Mouse (Mus musculus) small intestine, adult 2 months (tissue): ENCODE results near the gene C1qtnf1.

Source experiments
- CTCF ChIP-seq: fragments of 200-500 bp; IDR thresholded peaks from 2 replicates; pipeline ENCODE4 v1.5.1; 2012; ENCODE audit warnings: low read depth, mild to moderate bottlenecking, control low read depth, inconsistent platforms, low read length, moderate library complexity, mixed read lengths; ENCODE audit not compliant: insufficient replicate concordance, insufficient read length; ENCODE audit errors: extremely low read depth
- POLR2A ChIP-seq: fragments of 200-500 bp; IDR thresholded peaks from 2 replicates; pipeline ENCODE4 v1.6.1; 2012; ENCODE audit warnings: low read depth, mild to moderate bottlenecking, control low read depth, inconsistent platforms, low read length, moderate library complexity

GRCm38 (mm10) chr11:118459051-118459450 is 31.0 kb downstream of the C1qtnf1 start:
- TF ChIP-seq POLR2A (no peak), CTCF (no peak)
